Mouse (Mus musculus) forebrain, embryonic 16.5 days (tissue): ENCODE results near the gene Ethe1. TPM values are rescaled to one million over a fixed set of nuclear protein-coding genes. Genes with fewer than 3 reads are reported as not detected.
A peak's percentile ranks its signal among the peaks of the same experiment; 100 is the strongest.

Experiments used
- ATAC-seq: fragments of 200-750 bp; cut with Nextera tagmentation; 2 replicates; pipeline ENCODE4 v1.8.0; 2017; ENCODE audit warnings: mild to moderate bottlenecking, moderate library complexity
- H3K27ac ChIP-seq: fragments of 300-500 bp; sonication (generic); 2 replicates; pipeline ENCODE4 v1.5.1; 2014; ENCODE audit warnings: low read length, control low read depth
- H3K27me3 ChIP-seq: fragments of 300-500 bp; sonication (generic); replicated peaks from 2 replicates; pipeline ENCODE4 v1.6.1; 2014; ENCODE audit warnings: low read length; ENCODE audit not compliant: control insufficient read depth, insufficient read depth
- H3K36me3 ChIP-seq: fragments of 300-500 bp; sonication (generic); 2 replicates; pipeline ENCODE4 v1.6.1; 2014; ENCODE audit not compliant: control insufficient read depth, insufficient read depth
- H3K4me1 ChIP-seq: fragments of 300-500 bp; sonication (generic); replicated peaks from 2 replicates; pipeline ENCODE4 v1.6.1; 2014; ENCODE audit warnings: low read length; ENCODE audit not compliant: control insufficient read depth, insufficient read depth
- H3K4me2 ChIP-seq: fragments of 300-500 bp; sonication (generic); 2 replicates; pipeline ENCODE4 v1.6.1; 2014; ENCODE audit warnings: mild to moderate bottlenecking, low read length, control low read depth
- H3K4me3 ChIP-seq: fragments of 300-500 bp; sonication (generic); replicated peaks from 2 replicates; pipeline ENCODE4 v1.5.1; 2014; ENCODE audit warnings: mild to moderate bottlenecking, low read length, control low read depth
- H3K9ac ChIP-seq: fragments of 300-500 bp; sonication (generic); replicated peaks from 2 replicates; pipeline ENCODE4 v1.6.1; 2014; ENCODE audit warnings: low read depth, low read length, control low read depth
- H3K9me3 ChIP-seq: fragments of 300-500 bp; sonication (generic); 2 replicates; pipeline ENCODE4 v1.6.1; 2016; ENCODE audit warnings: low read length; ENCODE audit not compliant: control insufficient read depth
- WGBS: fragments of 180-500 bp; shearing (Covaris S2); extraction: QIAGEN DNeasy Blood & Tissue Kit; methylation state at CpG from one replicate; pipeline ENCODE4 v1.1.7; 2014; 5-methylcytosine and 5-hydroxymethylcytosine counted together
- polyA plus RNA-seq: library from polyadenylated mRNA; unstranded; fragments of >200 nt; fragmentation: Nextera tagmentation; extraction: Ambion mirVana; gene quantifications from 2 replicates; pipeline ENCODE4 v1.2.1, GENCODE M21; 2015

Ethe1 gene
- polyA plus RNA-seq, 1 experiment from 2014 or later = 23.3 TPM

DNA sequence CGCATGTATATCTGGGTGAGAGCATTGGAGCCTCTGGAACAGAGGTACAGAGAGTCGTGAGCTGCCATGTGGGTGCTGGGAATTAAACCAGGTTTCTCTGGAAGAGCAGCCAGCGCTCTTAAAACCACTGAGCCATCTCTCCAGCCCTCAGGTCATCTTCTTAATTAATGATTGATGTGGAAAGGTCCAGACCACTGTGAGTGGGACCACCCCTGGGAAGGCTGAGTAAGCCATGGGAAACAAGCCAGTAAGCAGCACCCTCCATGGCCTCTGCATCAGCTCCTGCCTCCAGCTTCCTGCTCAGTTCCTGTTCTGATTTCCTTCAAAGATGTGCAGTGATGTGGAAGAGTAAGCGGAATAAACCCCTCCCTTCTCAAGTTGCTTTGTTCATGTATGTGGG lies 4.8 kb downstream of the Ethe1 start:
- Histone ChIP-seq H3K4me1 (peaks cover 20% of the 10 kb centered on the region), H3K27me3 (no peaks in the 10 kb centered on the region), H3K9ac (no peak overlapping the region), H3K4me2 (no peak overlapping the region), H3K4me3 (no peak overlapping the region), H3K9me3 (no peaks in the 10 kb centered on the region), H3K36me3 (no peaks in the 10 kb centered on the region), H3K27ac (no peak overlapping the region)
- WGBS = 52% methylated on average over 4 of the region's 4 CpGs
- ATAC-seq = no peak

DNA sequence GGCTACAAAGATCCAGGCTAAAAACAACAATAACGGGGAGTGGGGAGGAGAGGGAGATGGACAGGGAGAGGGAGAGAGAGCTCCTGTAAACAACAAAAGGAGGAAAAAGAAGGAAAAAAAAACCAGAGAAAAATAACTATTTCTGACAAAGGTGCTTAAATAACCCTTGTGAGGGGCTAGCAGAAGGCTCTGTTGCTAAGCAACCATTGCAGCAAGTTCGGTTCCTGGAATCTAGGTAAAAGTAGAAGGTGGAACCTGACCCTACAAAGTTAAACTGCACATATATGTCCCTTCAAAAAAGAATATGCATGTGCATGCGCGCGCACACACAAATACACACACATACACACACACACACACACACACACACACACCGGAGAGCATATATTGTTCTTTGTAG lies 5.4 kb downstream of the Ethe1 start:
- WGBS = 70% methylated on average over 6 of the region's 6 CpGs
- H3K27me3 ChIP-seq = no peaks in the 10 kb centered on the region
- H3K9me3 ChIP-seq = no peaks in the 10 kb centered on the region
- H3K4me3 ChIP-seq = no peak overlapping the region
- H3K4me1 ChIP-seq = peaks cover 16% of the 10 kb centered on the region
- H3K36me3 ChIP-seq = no peaks in the 10 kb centered on the region
- ATAC-seq = no peak
- no peak overlapping the region for H3K27ac ChIP-seq
- no peak overlapping the region for H3K4me2 ChIP-seq
- no peak overlapping the region for H3K9ac ChIP-seq

DNA sequence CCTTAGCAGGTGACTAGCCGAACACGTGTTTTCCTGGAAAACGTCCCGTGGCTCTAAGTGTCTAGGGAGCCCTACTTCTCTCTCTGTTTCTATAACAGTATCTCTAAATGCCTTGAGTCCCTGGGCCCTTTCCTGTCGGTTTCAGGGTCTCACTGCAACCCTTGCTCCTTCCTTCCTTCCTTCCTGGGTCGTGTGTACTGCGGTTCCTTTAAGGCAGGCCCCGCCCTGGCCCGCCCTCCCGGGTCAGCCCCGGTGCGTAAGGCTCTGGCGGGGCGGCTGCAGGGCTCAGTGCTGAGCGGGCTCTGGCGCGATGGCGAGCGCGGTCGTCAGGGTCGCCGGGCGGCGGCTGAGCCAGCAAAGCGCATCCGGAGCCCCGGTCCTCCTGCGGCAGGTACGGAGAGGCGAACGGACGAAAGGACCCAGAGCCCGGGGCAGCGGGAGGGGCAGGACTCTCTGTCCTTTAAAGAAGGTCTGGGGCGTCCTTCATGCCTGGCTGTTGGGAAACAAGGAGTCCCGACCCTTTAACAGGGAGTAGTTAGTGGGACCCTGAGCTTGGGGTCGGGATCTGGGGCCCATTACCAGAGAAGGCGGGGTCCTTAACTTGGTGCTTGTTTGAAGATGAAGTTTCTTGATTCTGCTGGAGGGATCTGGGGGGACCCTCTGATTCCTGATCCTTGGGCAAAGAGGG lies 6.4 kb downstream of the Ethe1 start:
- Histone ChIP-seq H3K9me3 (no peaks in the 10 kb centered on the region), H3K9ac (peak overlapping the region; percentile 78), H3K4me1 (peaks cover 14% of the 10 kb centered on the region), H3K4me3 (peak overlapping the region; percentile 70), H3K4me2 (peak overlapping the region; percentile 70), H3K36me3 (no peaks in the 10 kb centered on the region), H3K27me3 (no peaks in the 10 kb centered on the region), H3K27ac (no peak overlapping the region)
- WGBS = 2% methylated on average over 38 of the region's 39 CpGs
- peak; percentile 90 for ATAC-seq

DNA sequence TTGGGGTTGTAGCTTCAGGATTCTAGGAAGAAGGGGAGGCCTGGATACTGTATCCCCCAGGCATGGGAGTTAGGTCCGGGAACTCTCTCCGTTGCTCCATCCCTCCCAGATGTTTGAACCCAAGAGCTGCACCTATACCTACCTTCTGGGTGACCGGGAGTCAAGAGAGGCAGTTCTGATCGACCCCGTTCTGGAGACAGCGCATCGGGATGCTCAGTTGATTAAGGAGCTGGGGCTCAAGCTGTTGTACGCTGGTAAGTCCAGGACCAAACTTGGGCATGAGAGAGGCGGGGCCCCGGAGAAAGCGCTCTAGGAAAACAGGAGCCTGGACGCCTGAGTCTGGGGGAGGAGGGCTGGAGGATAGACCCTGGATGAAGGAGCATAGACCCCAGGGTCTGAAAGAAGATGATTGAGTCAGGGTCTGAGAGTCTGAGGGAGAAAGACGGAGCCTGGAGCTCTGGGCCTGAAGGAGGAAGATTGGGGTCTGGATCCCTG lies 7.0 kb downstream of the Ethe1 start:
- H3K4me3 ChIP-seq = peak overlapping the region; percentile 70
- no peak overlapping the region for H3K27ac ChIP-seq
- WGBS = 4% methylated on average over 13 of the region's 13 CpGs
- H3K9ac ChIP-seq = peak overlapping the region; percentile 78
- peak; percentile 24 for ATAC-seq
- peaks cover 14% of the 10 kb centered on the region for H3K4me1 ChIP-seq
- H3K9me3 ChIP-seq = no peaks in the 10 kb centered on the region
- H3K27me3 ChIP-seq = no peaks in the 10 kb centered on the region
- H3K4me2 ChIP-seq = peak overlapping the region; percentile 70
- H3K36me3 ChIP-seq = no peaks in the 10 kb centered on the region

DNA sequence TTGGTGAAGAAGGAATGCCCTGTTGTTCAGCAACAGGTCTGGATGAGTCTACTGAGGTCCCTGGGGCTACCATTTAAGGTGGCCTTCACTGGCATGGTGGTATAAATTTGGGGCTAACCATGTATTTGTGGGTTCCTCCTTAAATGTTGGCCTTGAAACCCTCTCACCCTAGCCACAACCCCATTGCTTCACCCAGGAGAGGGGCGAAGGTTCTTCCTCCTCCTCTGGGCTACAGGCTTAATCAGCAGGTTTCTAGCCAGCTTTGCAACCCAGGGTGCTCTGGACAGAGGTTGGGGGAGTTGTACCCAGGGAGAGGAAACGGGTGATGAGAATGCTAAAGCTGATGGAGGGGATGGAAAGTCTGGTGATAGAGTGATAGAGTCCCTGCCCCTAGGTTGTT lies 8.1 kb downstream of the Ethe1 start:
- whole genome bisulfite sequencing = 78% methylated on average over 2 of the region's 2 CpGs
- Histone ChIP-seq H3K9ac (no peak overlapping the region), H3K4me3 (no peak overlapping the region), H3K36me3 (no peaks in the 10 kb centered on the region), H3K4me1 (peaks cover 14% of the 10 kb centered on the region), H3K27ac (no peak overlapping the region), H3K4me2 (no peak overlapping the region), H3K9me3 (no peaks in the 10 kb centered on the region), H3K27me3 (no peaks in the 10 kb centered on the region)
- no peak for ATAC-seq

DNA sequence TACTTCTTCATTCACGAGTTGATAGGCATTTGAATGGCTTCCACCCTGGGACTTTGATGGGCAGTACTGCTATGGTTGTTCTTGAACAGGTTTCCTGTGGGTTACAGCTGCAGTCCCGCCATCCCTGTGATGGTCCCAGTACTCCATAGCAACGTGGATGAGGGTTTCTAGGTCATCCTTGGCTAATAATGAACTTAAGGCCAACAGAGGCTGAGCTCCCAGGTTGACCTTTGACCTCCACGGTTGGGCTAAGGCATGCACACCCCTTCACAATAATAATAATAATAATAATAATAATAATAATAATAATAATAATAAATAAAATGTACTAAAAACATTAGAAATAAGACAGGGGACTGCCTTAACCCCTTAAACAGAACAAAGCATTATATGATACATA lies 10.8 kb downstream of the Ethe1 start:
- Histone ChIP-seq H3K9me3 (no peaks in the 10 kb centered on the region), H3K27ac (no peak overlapping the region)

DNA sequence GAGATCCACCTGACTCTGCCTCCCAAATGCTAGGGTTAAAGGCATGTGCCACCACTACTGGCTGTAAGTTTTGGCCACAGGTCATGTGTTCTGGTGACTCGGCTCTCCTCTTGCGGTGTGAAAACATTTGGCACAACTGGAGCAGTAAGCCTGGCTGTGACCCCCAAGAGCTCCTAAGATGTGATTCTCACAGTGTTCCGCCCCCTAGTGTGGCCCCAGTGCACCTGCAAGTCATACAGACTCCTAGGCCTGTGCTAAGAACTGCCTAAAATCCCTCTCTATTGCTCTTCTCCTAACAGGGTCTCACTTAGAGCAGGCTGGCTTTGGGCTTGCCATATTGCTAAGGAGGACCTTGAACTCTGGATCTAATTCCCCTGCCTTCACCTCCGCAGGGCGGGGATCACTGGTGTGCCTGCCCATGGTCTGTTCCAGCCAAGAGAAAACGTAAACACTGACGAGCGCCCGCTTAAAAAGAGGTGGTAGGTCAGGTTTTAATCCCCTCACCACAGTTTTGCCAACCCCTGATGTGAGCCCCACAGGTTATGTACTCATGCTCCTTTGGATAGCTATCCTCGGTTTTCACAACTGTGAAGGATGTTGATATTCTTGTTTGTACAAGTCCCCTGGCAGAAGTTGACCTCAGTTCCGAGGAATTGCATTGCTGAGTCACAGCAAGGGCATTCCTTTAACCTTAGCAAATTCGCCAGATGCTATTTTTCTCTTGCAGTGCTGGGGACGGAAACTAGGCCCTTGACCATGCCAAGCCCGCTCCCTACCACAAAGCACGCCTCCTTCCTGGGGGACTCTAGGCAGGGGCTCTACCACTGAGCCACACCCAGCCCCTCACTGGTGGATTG lies 12.1 kb downstream of the Ethe1 start:
- Histone ChIP-seq H3K9ac (no peak overlapping the region), H3K36me3 (no peaks in the 10 kb centered on the region), H3K9me3 (no peaks in the 10 kb centered on the region), H3K27me3 (no peaks in the 10 kb centered on the region), H3K4me3 (no peak overlapping the region), H3K4me2 (no peak overlapping the region), H3K4me1 (peaks cover 8% of the 10 kb centered on the region), H3K27ac (no peak overlapping the region)
- 82% methylated on average over 15 of the region's 15 CpGs for WGBS
- ATAC-seq = no peak

More for the DNA sequence above, 10.8 kb downstream of the Ethe1 start:
- peaks cover 18% of the 10 kb centered on the region for H3K4me1 ChIP-seq
- no peaks in the 10 kb centered on the region for H3K36me3 ChIP-seq
- H3K4me2 ChIP-seq = no peak overlapping the region
- ATAC-seq = no peak
- WGBS = 77% methylated on average over 4 of the region's 4 CpGs
- no peak overlapping the region for H3K4me3 ChIP-seq
- no peaks in the 10 kb centered on the region for H3K27me3 ChIP-seq
- no peak overlapping the region for H3K9ac ChIP-seq

DNA sequence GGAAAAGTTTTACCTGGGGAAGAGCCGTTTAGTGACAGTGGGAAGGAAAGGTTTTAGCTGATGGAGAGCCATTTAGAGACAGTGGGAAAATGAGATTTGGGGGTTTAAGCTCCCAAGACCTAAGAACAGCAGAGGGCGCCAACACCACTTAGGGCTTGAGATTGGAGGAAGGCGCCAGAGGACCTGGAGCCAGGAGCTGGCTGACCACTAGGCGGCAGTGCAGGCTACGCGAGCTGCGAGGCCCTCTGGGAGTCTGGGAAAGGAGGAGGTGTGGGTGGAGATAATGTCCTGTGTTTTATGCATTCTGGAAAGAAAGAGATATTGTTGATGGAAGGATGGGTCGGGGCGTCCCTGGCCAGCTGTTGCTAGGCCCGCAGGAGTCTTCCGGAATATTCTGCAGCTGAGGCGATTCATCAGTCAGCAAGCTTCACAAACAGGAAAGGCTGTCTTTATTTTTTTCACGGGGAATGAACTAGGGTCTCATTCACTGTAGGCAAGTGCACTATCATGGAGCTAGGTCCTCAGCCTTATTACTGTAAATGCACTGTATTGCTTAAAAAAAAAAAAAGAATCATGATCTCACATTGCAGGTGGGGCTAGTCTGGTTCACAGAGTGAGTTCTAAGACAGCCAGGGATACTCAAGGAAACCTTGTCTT lies 13.7 kb downstream of the Ethe1 start:
- H3K4me2 ChIP-seq = peak overlapping the region; percentile 52
- peak overlapping the region; percentile 49 for H3K9ac ChIP-seq
- 6% methylated on average over 13 of the region's 13 CpGs for WGBS
- ATAC-seq = peak; percentile 96
- no peaks in the 10 kb centered on the region for H3K36me3 ChIP-seq
- peaks cover 4% of the 10 kb centered on the region; the same call in 1 of the 2 replicates for H3K4me1 ChIP-seq
- H3K4me3 ChIP-seq = peak overlapping the region; percentile 32
- no peaks in the 10 kb centered on the region for H3K9me3 ChIP-seq
- H3K27me3 ChIP-seq = no peaks in the 10 kb centered on the region
- H3K27ac ChIP-seq = peak overlapping the region; percentile 69

DNA sequence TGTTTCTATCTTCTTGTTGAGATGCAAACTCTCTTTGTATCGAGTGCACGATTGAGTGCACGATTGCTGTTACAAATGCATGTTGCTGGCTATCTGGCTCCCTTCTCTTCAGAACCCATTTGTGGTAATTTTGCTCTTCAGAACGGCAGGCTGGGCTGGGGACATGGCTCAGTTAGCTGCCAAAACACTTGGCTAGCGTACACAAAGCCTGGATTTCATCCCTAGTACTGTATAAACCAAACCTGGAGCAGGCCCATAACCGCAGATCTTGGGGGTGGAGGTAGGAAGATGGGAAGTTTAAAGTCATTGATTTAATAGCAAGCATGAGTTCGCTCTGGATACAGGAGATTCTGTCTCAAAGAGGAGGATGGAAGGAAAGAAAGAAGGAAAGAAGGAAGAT lies 18.2 kb downstream of the Ethe1 start:
- 68% methylated on average over 7 of the region's 7 CpGs for WGBS
- no peak for ATAC-seq
- no peak overlapping the region for H3K4me2 ChIP-seq

More for the DNA sequence above, 18.2 kb downstream of the Ethe1 start:
- H3K4me3 ChIP-seq = no peak overlapping the region
- H3K4me1 ChIP-seq = peaks cover 7% of the 10 kb centered on the region
- no peak overlapping the region for H3K27ac ChIP-seq
- no peaks in the 10 kb centered on the region for H3K36me3 ChIP-seq
- H3K9ac ChIP-seq = no peak overlapping the region
- H3K9me3 ChIP-seq = no peaks in the 10 kb centered on the region
- H3K27me3 ChIP-seq = peaks cover 9% of the 10 kb centered on the region
